Mouse (Mus musculus) stomach, embryonic 16.5 days (tissue): ENCODE measurements at regions not wholly inside any gene's neighbourhood (a gene's known extent, or its start where the extent isn't known, plus 50 kb on each side); places are given as distances from the start of the nearest gene placed in this dataset.

ENCODE experiments used
- ATAC-seq: fragments of 200-750 bp; cut with Nextera tagmentation; 2 replicates; pipeline ENCODE4 v1.8.0; 2017; ENCODE audit warnings: moderate number of reproducible peaks, moderate TSS enrichment; ENCODE audit not compliant: insufficient read depth, low FRiP score
- H3K27ac ChIP-seq: fragments of 300-500 bp; sonication (generic); 2 replicates; pipeline ENCODE4 v1.5.1; 2014; ENCODE audit warnings: low read length
- H3K27me3 ChIP-seq: fragments of 300-500 bp; sonication (generic); 2 replicates; pipeline ENCODE4 v1.6.1; 2014; ENCODE audit warnings: low read length, control low read depth, mixed read lengths; ENCODE audit not compliant: control insufficient read depth, insufficient read depth
- H3K36me3 ChIP-seq: fragments of 300-500 bp; sonication (generic); 2 replicates; pipeline ENCODE4 v1.6.1; 2014; ENCODE audit warnings: low read length; ENCODE audit not compliant: control insufficient read depth, insufficient read depth
- H3K4me1 ChIP-seq: fragments of 300-500 bp; sonication (generic); 2 replicates; pipeline ENCODE4 v1.6.1; 2014; ENCODE audit warnings: low read length, control low read depth, mixed read lengths; ENCODE audit not compliant: control insufficient read depth, insufficient read depth
- H3K4me2 ChIP-seq: fragments of 300-500 bp; sonication (generic); 2 replicates; pipeline ENCODE4 v1.6.1; 2014; ENCODE audit warnings: low read depth, low read length, mixed read lengths
- H3K4me3 ChIP-seq: fragments of 300-500 bp; sonication (generic); replicated peaks from 2 replicates; pipeline ENCODE4 v1.5.1; 2014; ENCODE audit warnings: mild to moderate bottlenecking, low read length
- H3K9ac ChIP-seq: fragments of 300-500 bp; sonication (generic); 2 replicates; pipeline ENCODE4 v1.6.1; 2014; ENCODE audit warnings: low read length
- H3K9me3 ChIP-seq: fragments of 300-500 bp; sonication (generic); replicated peaks from 2 replicates; pipeline ENCODE4 v1.6.1; 2016; ENCODE audit warnings: low read length, control low read depth; ENCODE audit not compliant: control insufficient read depth
- WGBS: fragments of 180-500 bp; shearing (Covaris S2); extraction: QIAGEN DNeasy Blood & Tissue Kit; methylation state at CpG from one replicate; pipeline ENCODE4 v1.1.7; 2014; 5-methylcytosine and 5-hydroxymethylcytosine counted together

GRCm38 (mm10) chr16:92988416-92988815 lies 162.5 kb upstream of the Runx1 start:
- no peak overlapping the region for H3K27ac ChIP-seq
- no peak for ATAC-seq
- 56% methylated on average over 1 of the region's 1 CpGs for WGBS
- no peak overlapping the region for H3K9ac ChIP-seq
- H3K27me3 ChIP-seq = no peaks in the 10 kb centered on the region
- H3K4me3 ChIP-seq = no peak overlapping the region
- no peaks in the 10 kb centered on the region for H3K4me1 ChIP-seq
- H3K36me3 ChIP-seq = no peaks in the 10 kb centered on the region
- H3K9me3 ChIP-seq = no peaks in the 10 kb centered on the region
- no peak overlapping the region for H3K4me2 ChIP-seq

- H3K9ac ChIP-seq = no peak overlapping the region
- WGBS = 91% methylated on average over 3 of the region's 3 CpGs
- no peaks in the 10 kb centered on the region for H3K4me1 ChIP-seq
- H3K27ac ChIP-seq = no peak overlapping the region
- ATAC-seq = no peak
- no peaks in the 10 kb centered on the region for H3K9me3 ChIP-seq
- H3K4me3 ChIP-seq = no peak overlapping the region
- no peaks in the 10 kb centered on the region for H3K27me3 ChIP-seq
- H3K4me2 ChIP-seq = no peak overlapping the region
- no peaks in the 10 kb centered on the region for H3K36me3 ChIP-seq
Measured at GRCm38 (mm10) chr16:92988000-92988399, 162.1 kb upstream of the Runx1 start.

- no peak overlapping the region for H3K9ac ChIP-seq
- no peak overlapping the region for H3K27ac ChIP-seq
- no peak overlapping the region for H3K4me2 ChIP-seq
- no peak for ATAC-seq
- no peaks in the 10 kb centered on the region for H3K4me1 ChIP-seq
- no peak overlapping the region for H3K4me3 ChIP-seq
- H3K36me3 ChIP-seq = no peaks in the 10 kb centered on the region
- 0 out of 2 replicates have a peak, but pooled peaks cover 3% of the 10 kb centered on the region for H3K9me3 ChIP-seq
- no peaks in the 10 kb centered on the region for H3K27me3 ChIP-seq
- WGBS = 62% methylated on average over 6 of the region's 6 CpGs
Measured at GRCm38 (mm10) chr16:92985768-92986167, 159.8 kb upstream of the Runx1 start.

GRCm38 (mm10) chr16:92982934-92983333 lies 157.0 kb upstream of the Runx1 start:
- 93% methylated on average over 7 of the region's 7 CpGs for WGBS
- Histone ChIP-seq H3K4me3 (no peak overlapping the region), H3K4me1 (no peaks in the 10 kb centered on the region), H3K9me3 (0 out of 2 replicates have a peak, but pooled peaks cover 3% of the 10 kb centered on the region), H3K27me3 (no peaks in the 10 kb centered on the region), H3K4me2 (no peak overlapping the region), H3K27ac (no peak overlapping the region), H3K9ac (no peak overlapping the region), H3K36me3 (no peaks in the 10 kb centered on the region)
- ATAC-seq = no peak

- ATAC-seq = no peak
- H3K9me3 ChIP-seq = 0 out of 2 replicates have a peak, but pooled peaks cover 3% of the 10 kb centered on the region
- no peaks in the 10 kb centered on the region for H3K27me3 ChIP-seq
- H3K4me2 ChIP-seq = no peak overlapping the region
- no peaks in the 10 kb centered on the region for H3K4me1 ChIP-seq
- H3K4me3 ChIP-seq = no peak overlapping the region
- 68% methylated on average over 11 of the region's 11 CpGs for WGBS
- no peak overlapping the region for H3K27ac ChIP-seq
- H3K36me3 ChIP-seq = no peaks in the 10 kb centered on the region
- no peak overlapping the region for H3K9ac ChIP-seq
Measured at GRCm38 (mm10) chr16:92979620-92980330, 153.8 kb upstream of the Runx1 start.

DNA sequence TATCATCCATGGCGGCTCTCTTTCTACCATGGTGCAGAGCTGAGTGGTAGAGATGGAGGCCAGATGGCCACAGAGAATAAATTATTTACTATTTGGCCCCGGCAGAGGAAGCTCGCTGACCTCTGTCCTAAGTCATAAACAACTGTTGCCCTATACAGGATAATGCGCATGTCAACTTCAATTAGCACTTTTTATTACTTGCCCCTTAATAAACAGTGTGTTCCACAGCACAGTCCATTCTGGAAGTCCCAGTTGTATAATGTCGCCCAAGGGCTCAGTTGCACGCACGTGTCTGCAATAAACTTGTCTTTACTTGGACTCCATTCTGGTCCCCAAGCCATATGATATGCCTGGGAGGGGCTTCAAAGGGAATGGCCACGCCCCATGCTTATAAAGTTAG lies 150.1 kb upstream of the Runx1 start:
- 67% methylated on average over 8 of the region's 8 CpGs for WGBS

DNA sequence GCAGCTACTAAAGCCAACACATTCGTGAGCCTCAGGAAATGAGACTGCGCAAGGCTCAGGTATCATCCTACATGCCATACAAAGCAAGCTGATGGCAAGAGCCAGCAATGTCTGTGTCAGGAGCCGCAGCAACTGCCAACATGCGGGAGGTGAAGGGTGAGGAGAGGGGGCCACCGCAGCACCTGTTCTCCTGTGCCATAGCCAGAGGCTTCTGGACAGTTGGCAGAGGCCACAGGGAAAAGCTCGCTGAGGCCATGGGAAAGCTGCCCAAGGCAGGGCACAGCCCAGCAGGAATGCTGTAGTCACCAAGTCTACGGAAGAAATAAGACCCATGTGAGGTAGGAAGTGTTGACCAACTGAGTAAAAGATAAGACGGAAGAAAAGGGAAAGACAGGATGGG lies 149.1 kb upstream of the Runx1 start:
- Histone ChIP-seq H3K4me2 (no peak overlapping the region), H3K4me1 (no peaks in the 10 kb centered on the region), H3K27me3 (no peaks in the 10 kb centered on the region), H3K9me3 (no peaks in the 10 kb centered on the region), H3K36me3 (no peaks in the 10 kb centered on the region), H3K27ac (no peak overlapping the region), H3K4me3 (no peak overlapping the region), H3K9ac (no peak overlapping the region)
- no peak for ATAC-seq
- 89% methylated on average over 8 of the region's 8 CpGs for WGBS

More for the DNA sequence above, 150.1 kb upstream of the Runx1 start:
- Histone ChIP-seq H3K4me3 (no peak overlapping the region), H3K27ac (no peak overlapping the region), H3K27me3 (no peaks in the 10 kb centered on the region), H3K4me2 (no peak overlapping the region), H3K4me1 (no peaks in the 10 kb centered on the region), H3K9ac (no peak overlapping the region), H3K9me3 (no peaks in the 10 kb centered on the region), H3K36me3 (no peaks in the 10 kb centered on the region)
- ATAC-seq = no peak

DNA sequence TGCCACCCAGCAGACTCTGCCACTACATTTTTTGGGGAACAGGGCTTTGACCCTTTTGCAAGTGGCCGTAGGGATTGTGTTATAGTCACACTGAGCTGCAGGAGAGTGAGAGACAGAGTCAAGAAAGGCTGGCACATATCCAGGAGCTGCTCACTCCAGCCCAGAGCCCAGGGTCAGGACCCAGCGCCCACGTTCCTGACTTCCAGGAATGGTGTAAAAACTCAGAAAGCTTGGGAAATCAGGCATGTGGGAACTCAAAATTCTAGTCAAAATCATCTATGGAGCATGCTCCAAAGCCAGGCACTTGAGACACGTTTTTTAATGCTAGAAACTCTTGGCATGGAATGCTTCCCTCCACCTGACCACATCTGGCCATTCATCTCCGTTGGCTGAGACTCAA lies 146.7 kb upstream of the Runx1 start:
- Histone ChIP-seq H3K9ac (no peak overlapping the region), H3K27me3 (no peaks in the 10 kb centered on the region), H3K36me3 (no peaks in the 10 kb centered on the region), H3K9me3 (no peaks in the 10 kb centered on the region), H3K4me2 (no peak overlapping the region), H3K4me1 (no peaks in the 10 kb centered on the region), H3K4me3 (no peak overlapping the region), H3K27ac (no peak overlapping the region)
- ATAC-seq = no peak
- WGBS = 75% methylated on average over 5 of the region's 5 CpGs

DNA sequence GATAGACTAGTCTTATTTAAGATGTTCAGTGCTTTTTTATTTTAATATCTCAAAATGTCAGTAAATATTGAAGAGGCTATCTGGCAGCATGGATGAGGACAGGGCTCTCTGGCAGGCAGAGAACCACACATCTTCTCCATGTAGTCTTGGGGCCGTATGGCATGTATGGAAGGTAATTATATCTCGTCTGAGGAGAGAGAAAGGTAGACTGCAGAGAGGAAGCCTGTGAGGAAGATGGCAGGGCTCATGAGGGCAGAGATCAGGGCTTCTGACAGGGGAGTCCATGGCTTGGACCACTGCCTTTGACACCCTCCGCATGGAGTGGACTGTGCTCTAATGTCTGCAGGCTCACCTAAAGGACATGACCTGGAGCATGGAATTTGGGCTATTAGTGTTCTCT lies 146.0 kb upstream of the Runx1 start:
- H3K4me2 ChIP-seq = no peak overlapping the region
- no peaks in the 10 kb centered on the region for H3K36me3 ChIP-seq
- WGBS = 90% methylated on average over 3 of the region's 3 CpGs
- no peak overlapping the region for H3K27ac ChIP-seq
- no peaks in the 10 kb centered on the region for H3K4me1 ChIP-seq
- H3K9me3 ChIP-seq = no peaks in the 10 kb centered on the region
- no peak overlapping the region for H3K9ac ChIP-seq
- no peak overlapping the region for H3K4me3 ChIP-seq
- H3K27me3 ChIP-seq = no peaks in the 10 kb centered on the region
- ATAC-seq = no peak
